Mouse (Mus musculus) forebrain, embryonic 15.5 days (tissue): Measurements from ENCODE around the gene Fez1. TPM values are rescaled to one million over a fixed set of nuclear protein-coding genes. Genes with fewer than 3 reads are reported as not detected.

ENCODE experiments used
- ATAC-seq: fragments of 200-750 bp; cut with Nextera tagmentation; replicated peaks from 2 replicates; pipeline ENCODE4 v1.8.0; 2017; ENCODE audit warnings: mild to moderate bottlenecking, moderate TSS enrichment, moderate library complexity
- H3K27ac ChIP-seq: fragments of 300-500 bp; sonication (generic); replicated peaks from 2 replicates; pipeline ENCODE4 v1.5.1; 2015; ENCODE audit warnings: mild to moderate bottlenecking, inconsistent platforms
- H3K27me3 ChIP-seq: fragments of 300-500 bp; sonication (generic); 2 replicates; pipeline ENCODE4 v1.6.1; 2015; ENCODE audit warnings: inconsistent platforms
- H3K36me3 ChIP-seq: fragments of 300-500 bp; sonication (generic); 2 replicates; pipeline ENCODE4 v1.6.1; 2015; ENCODE audit warnings: mild to moderate bottlenecking, inconsistent platforms
- H3K4me1 ChIP-seq: fragments of 300-500 bp; sonication (generic); 2 replicates; pipeline ENCODE4 v1.6.1; 2015; ENCODE audit warnings: inconsistent platforms
- H3K4me2 ChIP-seq: fragments of 300-500 bp; sonication (generic); replicated peaks from 2 replicates; pipeline ENCODE4 v1.6.1; 2015; ENCODE audit warnings: mild to moderate bottlenecking, inconsistent platforms
- H3K4me3 ChIP-seq: fragments of 300-500 bp; sonication (generic); 2 replicates; pipeline ENCODE4 v1.5.1; 2015; ENCODE audit warnings: mild to moderate bottlenecking, inconsistent platforms
- H3K9ac ChIP-seq: fragments of 300-500 bp; sonication (generic); replicated peaks from 2 replicates; pipeline ENCODE4 v1.6.1; 2015; ENCODE audit warnings: mild to moderate bottlenecking, inconsistent platforms
- H3K9me3 ChIP-seq: fragments of 300-500 bp; sonication (generic); 2 replicates; pipeline ENCODE4 v1.6.1; 2016; ENCODE audit warnings: inconsistent platforms
- whole genome bisulfite sequencing: fragments of 180-500 bp; shearing (Covaris S2); methylation state at CpG from one replicate; pipeline ENCODE4 v1.1.7; 2015; ENCODE audit warnings: mixed read lengths; 5-methylcytosine and 5-hydroxymethylcytosine counted together
- polyA plus RNA-seq: library from polyadenylated mRNA; unstranded; fragments of >200 nt; fragmentation: Nextera tagmentation; extraction: Ambion mirVana; gene quantifications from 2 replicates; pipeline ENCODE4 v1.2.1, GENCODE M21; 2015

Gene Fez1
- polyA plus RNA-seq, 1 experiment from 2014 or later, result 696 TPM

GRCm38 (mm10) chr9:36876313-36876712, 54.6 kb downstream of the Fez1 start:
- Histone ChIP-seq H3K27me3 (no peaks in the 10 kb centered on the region), H3K4me2 (no peak overlapping the region), H3K4me3 (no peak overlapping the region), H3K9ac (no peak overlapping the region), H3K9me3 (no peaks in the 10 kb centered on the region), H3K27ac (no peak overlapping the region), H3K4me1 (peaks cover 1% of the 10 kb centered on the region), H3K36me3 (peaks cover 89% of the 10 kb centered on the region)
- WGBS, result 94% methylated on average over 5 of the region's 5 CpGs
- ATAC-seq, result no peak

DNA sequence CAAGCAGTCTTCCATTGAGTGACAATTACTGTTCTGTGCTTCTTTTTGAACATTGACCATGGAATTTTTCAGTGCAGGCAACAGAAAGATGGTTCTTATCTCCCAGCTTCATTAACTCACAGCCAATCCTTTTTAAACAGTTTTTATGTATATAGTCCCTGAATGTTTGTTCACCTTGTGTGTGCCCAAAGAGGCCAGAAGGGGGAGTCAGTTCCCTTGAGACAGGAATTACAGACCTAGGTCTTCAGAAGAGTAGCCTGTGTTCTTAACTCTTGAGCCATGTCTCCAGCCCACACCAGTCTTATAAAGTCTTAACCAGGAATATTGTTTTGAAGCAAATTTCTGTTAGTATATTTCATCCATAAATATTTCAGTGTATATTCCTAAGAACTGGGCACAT, 55.1 kb downstream of the Fez1 start:
- Histone ChIP-seq H3K4me3 (no peak overlapping the region), H3K4me1 (peaks cover 6% of the 10 kb centered on the region), H3K27me3 (no peaks in the 10 kb centered on the region), H3K36me3 (peaks cover 84% of the 10 kb centered on the region), H3K9ac (no peak overlapping the region), H3K9me3 (no peaks in the 10 kb centered on the region), H3K4me2 (no peak overlapping the region), H3K27ac (no peak overlapping the region)
- ATAC-seq, result no peak

GRCm38 (mm10) chr9:36881615-36882014, 60.0 kb downstream of the Fez1 start:
- ATAC-seq, result peak; percentile 44
- no peaks in the 10 kb centered on the region for H3K27me3 ChIP-seq
- peak overlapping the region; percentile 92 for H3K27ac ChIP-seq
- no peak overlapping the region for H3K9ac ChIP-seq
- peak overlapping the region; percentile 21; the same call in 1 of the 2 replicates for H3K4me2 ChIP-seq
- no peaks in the 10 kb centered on the region for H3K9me3 ChIP-seq
- H3K4me1 ChIP-seq, result peaks cover 16% of the 10 kb centered on the region
- H3K36me3 ChIP-seq, result peaks cover 39% of the 10 kb centered on the region
- WGBS, result 39% methylated on average over 5 of the region's 5 CpGs
- no peak overlapping the region for H3K4me3 ChIP-seq

DNA sequence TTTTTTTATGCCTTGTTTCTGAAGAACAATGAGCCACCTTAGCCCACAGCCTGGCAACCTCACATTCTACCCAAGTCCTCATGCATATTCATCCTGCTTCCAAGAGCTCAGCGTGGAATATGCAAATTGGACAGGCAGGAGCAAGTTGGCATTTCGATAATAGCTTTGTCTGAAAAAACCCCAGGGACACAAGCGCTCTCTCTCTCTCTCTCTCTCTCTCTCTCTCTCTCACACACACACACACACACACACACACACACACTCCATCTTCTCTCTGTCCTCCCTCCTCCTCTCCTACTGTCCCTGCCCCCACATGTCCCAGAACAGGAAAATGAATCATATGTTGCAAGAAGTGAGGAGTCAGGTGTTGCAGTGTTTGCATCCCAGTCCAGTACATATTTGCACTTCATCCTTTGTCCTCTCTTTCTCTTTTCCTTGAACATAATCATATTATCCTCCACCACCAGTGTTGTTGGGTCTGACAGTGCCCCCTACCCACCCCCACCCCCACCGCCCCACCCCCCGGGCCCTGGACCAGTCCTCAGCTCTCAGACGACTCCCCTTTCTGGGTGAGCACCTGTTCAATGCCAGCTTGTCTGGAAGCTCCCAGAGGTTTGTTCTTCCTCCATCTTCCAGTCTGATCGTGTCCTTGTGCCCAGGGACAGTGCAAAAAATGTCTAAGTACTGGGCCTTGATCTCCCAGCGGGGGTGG, 60.5 kb downstream of the Fez1 start:
- 27% methylated on average over 8 of the region's 8 CpGs for WGBS
- H3K36me3 ChIP-seq, result peaks cover 33% of the 10 kb centered on the region

GRCm38 (mm10) chr9:36883569-36883968, 61.9 kb downstream of the Fez1 start:
- Histone ChIP-seq H3K9me3 (no peaks in the 10 kb centered on the region), H3K27me3 (no peaks in the 10 kb centered on the region), H3K4me2 (no peak overlapping the region), H3K36me3 (peaks cover 20% of the 10 kb centered on the region), H3K4me1 (peaks cover 16% of the 10 kb centered on the region), H3K27ac (no peak overlapping the region), H3K4me3 (no peak overlapping the region), H3K9ac (no peak overlapping the region)
- 69% methylated on average over 3 of the region's 3 CpGs for WGBS
- no peak for ATAC-seq

More for the DNA sequence above, 60.5 kb downstream of the Fez1 start:
- Histone ChIP-seq H3K4me2 (peak overlapping the region; percentile 21), H3K27me3 (no peaks in the 10 kb centered on the region), H3K4me1 (peaks cover 16% of the 10 kb centered on the region), H3K4me3 (no peak overlapping the region), H3K9ac (no peak overlapping the region; the same call in 1 of the 2 replicates), H3K27ac (peak overlapping the region; percentile 92), H3K9me3 (no peaks in the 10 kb centered on the region)
- ATAC-seq, result peak; percentile 92

DNA sequence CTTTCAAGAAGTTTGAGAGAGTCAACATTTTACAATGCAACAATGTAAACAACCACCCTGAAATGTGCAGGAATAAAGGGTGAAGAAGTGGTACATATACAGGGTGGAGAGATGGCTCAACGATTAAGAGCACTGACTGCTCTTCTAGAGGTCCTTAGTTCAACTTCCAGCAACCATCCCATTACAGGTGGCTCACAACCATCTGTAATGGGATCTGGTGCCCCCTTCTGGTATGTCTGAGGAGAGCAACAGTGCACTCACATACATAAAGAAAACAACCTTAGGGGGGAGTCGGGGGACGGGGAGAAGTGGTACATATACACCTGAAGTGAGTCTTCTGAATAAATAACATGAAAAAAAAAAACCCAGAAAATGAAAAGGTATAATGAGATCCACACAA, 63.6 kb downstream of the Fez1 start:
- no peak for ATAC-seq

GRCm38 (mm10) chr9:36890552-36890951, 68.9 kb downstream of the Fez1 start:
- 31% methylated on average over 4 of the region's 4 CpGs for WGBS
- H3K27me3 ChIP-seq, result no peaks in the 10 kb centered on the region
- no peak overlapping the region for H3K27ac ChIP-seq
- 0 out of 2 replicates have a peak, but pooled peaks cover 14% of the 10 kb centered on the region for H3K36me3 ChIP-seq
- H3K4me1 ChIP-seq, result no peaks in the 10 kb centered on the region
- ATAC-seq, result no peak
- H3K4me2 ChIP-seq, result no peak overlapping the region
- H3K9ac ChIP-seq, result no peak overlapping the region
- no peaks in the 10 kb centered on the region for H3K9me3 ChIP-seq
- no peak overlapping the region for H3K4me3 ChIP-seq

More for the DNA sequence above, 63.6 kb downstream of the Fez1 start:
- WGBS, result 56% methylated on average over 3 of the region's 3 CpGs
- 0 out of 2 replicates have a peak, but pooled peaks cover 4% of the 10 kb centered on the region for H3K36me3 ChIP-seq
- no peaks in the 10 kb centered on the region for H3K9me3 ChIP-seq
- H3K27me3 ChIP-seq, result no peaks in the 10 kb centered on the region
- peaks cover 16% of the 10 kb centered on the region for H3K4me1 ChIP-seq
- no peak overlapping the region for H3K4me2 ChIP-seq
- no peak overlapping the region for H3K4me3 ChIP-seq
- no peak overlapping the region for H3K9ac ChIP-seq
- H3K27ac ChIP-seq, result no peak overlapping the region

GRCm38 (mm10) chr9:36893413-36893990, 71.8 kb downstream of the Fez1 start:
- Histone ChIP-seq H3K9me3 (no peaks in the 10 kb centered on the region), H3K27me3 (no peaks in the 10 kb centered on the region), H3K4me2 (no peak overlapping the region), H3K36me3 (0 out of 2 replicates have a peak, but pooled peaks cover 14% of the 10 kb centered on the region), H3K4me1 (no peaks in the 10 kb centered on the region), H3K9ac (no peak overlapping the region), H3K27ac (no peak overlapping the region), H3K4me3 (no peak overlapping the region)
- 81% methylated on average over 6 of the region's 6 CpGs for WGBS
- ATAC-seq, result no peak

GRCm38 (mm10) chr9:36894242-36894641, 72.6 kb downstream of the Fez1 start:
- Histone ChIP-seq H3K4me2 (no peak overlapping the region), H3K27me3 (no peaks in the 10 kb centered on the region), H3K9me3 (no peaks in the 10 kb centered on the region), H3K27ac (no peak overlapping the region), H3K4me1 (no peaks in the 10 kb centered on the region), H3K36me3 (0 out of 2 replicates have a peak, but pooled peaks cover 14% of the 10 kb centered on the region), H3K9ac (no peak overlapping the region), H3K4me3 (no peak overlapping the region)
- WGBS, result 90% methylated on average over 7 of the region's 7 CpGs
- ATAC-seq, result no peak

DNA sequence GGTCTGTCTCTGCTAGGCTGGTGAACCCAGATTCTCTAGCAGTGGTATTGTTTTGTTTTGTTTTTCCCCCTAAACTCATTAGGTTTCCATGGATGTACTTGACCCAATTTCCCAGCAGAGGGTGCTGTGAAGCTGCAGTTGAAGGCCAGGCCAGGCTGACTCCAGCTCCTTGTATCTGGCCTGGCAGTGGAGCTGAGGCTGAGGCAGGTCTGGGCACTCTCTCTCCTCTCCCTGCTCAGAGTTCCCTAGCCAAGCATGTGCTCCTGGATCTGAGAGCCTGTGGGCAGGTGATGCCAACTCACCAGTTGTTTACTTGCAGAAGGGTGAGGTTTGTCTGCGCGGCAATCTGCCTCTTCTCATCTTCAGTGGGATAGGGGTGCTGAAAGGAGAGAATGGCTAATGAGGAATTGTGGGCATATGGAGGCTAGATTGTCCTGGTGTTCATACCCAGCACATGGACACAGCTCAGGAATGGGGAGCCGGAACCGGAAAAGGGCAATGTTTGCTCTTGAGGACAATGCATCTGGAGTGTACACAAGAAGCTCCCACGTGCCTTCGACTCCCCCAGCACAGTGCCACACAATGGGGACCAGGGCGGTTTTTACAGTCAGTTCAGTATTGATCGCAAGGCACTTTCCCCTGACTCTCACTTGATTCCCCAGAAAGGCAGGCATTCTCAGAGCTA, 73.5 kb downstream of the Fez1 start:
- H3K4me1 ChIP-seq, result no peaks in the 10 kb centered on the region
- H3K9me3 ChIP-seq, result no peaks in the 10 kb centered on the region
- H3K27me3 ChIP-seq, result no peaks in the 10 kb centered on the region
- H3K27ac ChIP-seq, result 0 out of 2 replicates have a peak overlapping the region, but pooled peaks have one; percentile 1
- 0 out of 2 replicates have a peak, but pooled peaks cover 14% of the 10 kb centered on the region for H3K36me3 ChIP-seq
- peak; percentile 83 for ATAC-seq
- 76% methylated on average over 8 of the region's 8 CpGs for WGBS
- no peak overlapping the region for H3K4me3 ChIP-seq
- H3K9ac ChIP-seq, result no peak overlapping the region
- H3K4me2 ChIP-seq, result no peak overlapping the region

DNA sequence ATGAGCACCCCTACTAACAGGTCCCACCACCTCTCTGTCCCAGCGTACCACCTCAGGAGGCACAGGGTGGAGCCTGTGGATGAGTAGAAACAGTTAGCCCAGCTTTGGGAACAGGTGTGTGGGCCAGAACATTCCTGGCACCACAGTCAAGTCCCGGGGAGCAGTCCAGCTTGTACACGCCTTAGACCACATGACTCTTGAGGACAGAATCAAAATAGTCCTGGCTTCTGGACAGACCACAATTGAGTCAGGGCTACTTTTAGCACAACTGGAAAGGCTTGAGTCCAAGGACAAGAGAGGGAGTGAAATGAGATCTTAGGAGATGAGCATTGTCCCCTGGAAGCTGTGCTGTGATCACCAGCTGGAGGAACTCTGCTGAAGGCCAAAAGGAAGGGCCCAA, 76.9 kb downstream of the Fez1 start:
- H3K4me2 ChIP-seq, result no peak overlapping the region
- H3K4me1 ChIP-seq, result no peaks in the 10 kb centered on the region
- no peak overlapping the region for H3K9ac ChIP-seq
- no peaks in the 10 kb centered on the region for H3K9me3 ChIP-seq
- H3K27ac ChIP-seq, result no peak overlapping the region
- WGBS, result 96% methylated on average over 3 of the region's 3 CpGs
- 0 out of 2 replicates have a peak, but pooled peaks cover 2% of the 10 kb centered on the region for H3K36me3 ChIP-seq
- ATAC-seq, result no peak
- H3K27me3 ChIP-seq, result no peaks in the 10 kb centered on the region
- H3K4me3 ChIP-seq, result no peak overlapping the region

DNA sequence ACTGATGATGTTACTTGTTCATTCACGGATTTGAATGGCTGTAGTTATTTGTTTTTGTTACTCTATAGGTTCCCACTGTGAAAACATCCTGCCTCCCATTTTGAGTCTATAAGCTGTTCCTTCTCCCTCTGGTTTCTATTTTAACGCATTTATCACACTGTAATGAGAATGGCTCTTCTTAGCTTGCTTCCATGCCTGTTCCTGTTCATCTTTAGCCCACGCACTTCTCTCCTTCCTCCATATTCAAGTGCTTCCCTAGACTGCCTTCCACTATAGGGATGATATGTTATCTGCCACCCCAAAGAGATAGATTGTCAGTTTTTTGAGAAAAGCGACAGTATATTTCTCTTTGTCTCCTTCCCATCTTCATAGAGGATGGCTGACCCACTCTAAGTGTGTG, 78.8 kb downstream of the Fez1 start:
- peaks cover 1% of the 10 kb centered on the region; the same call in 1 of the 2 replicates for H3K4me1 ChIP-seq
- H3K27me3 ChIP-seq, result no peaks in the 10 kb centered on the region
- no peak for ATAC-seq
- no peak overlapping the region for H3K4me2 ChIP-seq
- no peak overlapping the region for H3K4me3 ChIP-seq
- no peaks in the 10 kb centered on the region for H3K9me3 ChIP-seq
- H3K27ac ChIP-seq, result no peak overlapping the region
- WGBS, result 90% methylated on average over 4 of the region's 4 CpGs
- no peak overlapping the region for H3K9ac ChIP-seq
- no peaks in the 10 kb centered on the region for H3K36me3 ChIP-seq
